Mouse (Mus musculus) MEL (cell line): ENCODE measurements around the gene H2al2a. TPM values are rescaled to one million over a fixed set of nuclear protein-coding genes. Genes with fewer than 3 reads are reported as not detected.

ENCODE experiments used
- DNase-seq: peaks from one replicate; pipeline ENCODE4 v3.0.0; 2011; ENCODE audit warnings: low read depth, low spot score
- H3K27ac ChIP-seq: 2 replicates; pipeline ENCODE4 v1.5.1; 2012; ENCODE audit warnings: low read depth, mild to moderate bottlenecking, control low read depth, low read length, moderate library complexity; ENCODE audit not compliant: control insufficient read depth
- H3K27me3 ChIP-seq, 2 experiments: fragments of 150-350 bp in 1 of 2; sonication (generic) in 1 of 2; 2 replicates each; pipeline ENCODE4 v1.6.1; 2012; ENCODE audit warnings: low read length in 2 of 2, mild to moderate bottlenecking in 2 of 2, improper control_type of control experiment in 1 of 2, moderate library complexity in 1 of 2; ENCODE audit not compliant: insufficient read depth in 2 of 2, control insufficient read depth in 1 of 2
- H3K36me3 ChIP-seq, 2 experiments: 2 replicates each; pipeline ENCODE4 v1.6.1; 2012 to 2014; ENCODE audit warnings: low read length in 2 of 2, improper control_type of control experiment in 1 of 2, inconsistent platforms in 1 of 2, mild to moderate bottlenecking in 1 of 2; ENCODE audit not compliant: insufficient read depth in 2 of 2, control insufficient read depth in 1 of 2
- H3K4me1 ChIP-seq, 2 experiments: fragments of 150-350 bp in 1 of 2; sonication (generic) in 1 of 2; 2 replicates each; pipeline ENCODE4 v1.6.1; 2012; ENCODE audit warnings: low read length in 2 of 2, improper control_type of control experiment in 1 of 2, mild to moderate bottlenecking in 1 of 2; ENCODE audit not compliant: insufficient read depth in 2 of 2, control insufficient read depth in 1 of 2
- H3K4me3 ChIP-seq, 2 experiments: fragments of 150-350 bp in 1 of 2; sonication (generic) in 1 of 2; 2 replicates each; pipeline ENCODE4 v1.5.1; 2012; ENCODE audit warnings: low read depth in 2 of 2, low read length in 2 of 2, mild to moderate bottlenecking in 2 of 2, moderate library complexity in 2 of 2, control low read depth in 1 of 2, improper control_type of control experiment in 1 of 2; ENCODE audit not compliant: control insufficient read depth in 1 of 2, insufficient read depth in 1 of 2
- H3K79me2 ChIP-seq: 2 replicates; pipeline ENCODE4 v1.6.1; 2012; ENCODE audit warnings: mild to moderate bottlenecking, low read length, moderate library complexity; ENCODE audit not compliant: control insufficient read depth, poor library complexity, insufficient read depth
- H3K9ac ChIP-seq: 2 replicates; pipeline ENCODE4 v1.6.1; 2012; ENCODE audit warnings: low read depth, mild to moderate bottlenecking, control low read depth, low read length, moderate library complexity; ENCODE audit not compliant: control insufficient read depth, poor library complexity, severe bottlenecking
- H3K9me3 ChIP-seq: fragments of 150-350 bp; sonication (generic); replicated peaks from 2 replicates; pipeline ENCODE4 v1.6.1; 2012; ENCODE audit warnings: mild to moderate bottlenecking, low read length, improper control_type of control experiment, moderate library complexity; ENCODE audit not compliant: insufficient read depth
- CHD1 ChIP-seq: IDR thresholded peaks from 2 replicates; pipeline ENCODE4 v1.6.1; 2012; ENCODE audit warnings: low read depth, mild to moderate bottlenecking, inconsistent platforms, low read length, improper control_type of control experiment
- CHD2 ChIP-seq: IDR thresholded peaks from 2 replicates; pipeline ENCODE4 v1.6.1; 2011; ENCODE audit warnings: low read length, improper control_type of control experiment
- E2F4 ChIP-seq: IDR thresholded peaks from 2 replicates; pipeline ENCODE4 v1.6.1; 2011; ENCODE audit warnings: low read depth, low read length, improper control_type of control experiment, borderline replicate concordance
- EP300 ChIP-seq, 2 experiments: IDR thresholded peaks; 2 replicates each; pipeline ENCODE4 v1.6.1; 2011; ENCODE audit warnings: improper control_type of control experiment in 2 of 2, low read length in 2 of 2, low read depth in 1 of 2, mild to moderate bottlenecking in 1 of 2
- ETS1 ChIP-seq: IDR thresholded peaks from 2 replicates; pipeline ENCODE4 v1.6.1; 2012; ENCODE audit warnings: low read depth, mild to moderate bottlenecking, inconsistent platforms, low read length, improper control_type of control experiment, moderate library complexity
- GATA1 ChIP-seq: IDR thresholded peaks from 2 replicates; pipeline ENCODE4 v1.6.1; 2011; ENCODE audit warnings: low read depth, low read length, improper control_type of control experiment
- HCFC1 ChIP-seq: IDR thresholded peaks from 2 replicates; pipeline ENCODE4 v1.6.1; 2012; ENCODE audit warnings: low read depth, mild to moderate bottlenecking, inconsistent platforms, low read length, improper control_type of control experiment, moderate library complexity
- JUND ChIP-seq: IDR thresholded peaks from 2 replicates; pipeline ENCODE4 v1.6.1; 2011; ENCODE audit warnings: low read depth, mild to moderate bottlenecking, improper control_type of control experiment, low read length
- MAX ChIP-seq: IDR thresholded peaks from 2 replicates; pipeline ENCODE4 v1.6.1; 2011; ENCODE audit warnings: low read length, improper control_type of control experiment
- MEF2A ChIP-seq: IDR thresholded peaks from 2 replicates; pipeline ENCODE4 v1.6.1; 2014; ENCODE audit warnings: low read depth, mild to moderate bottlenecking, inconsistent platforms, low read length, improper control_type of control experiment; ENCODE audit not compliant: poor library complexity, insufficient replicate concordance, severe bottlenecking; ENCODE audit errors: extremely low read depth
- MYC ChIP-seq: IDR thresholded peaks from 2 replicates; pipeline ENCODE4 v1.6.1; 2011; ENCODE audit warnings: low read depth, mild to moderate bottlenecking, low read length, improper control_type of control experiment, moderate library complexity
- NELFE ChIP-seq: IDR thresholded peaks from 2 replicates; pipeline ENCODE4 v1.6.1; 2011; ENCODE audit warnings: low read depth, low read length, improper control_type of control experiment
- NRF1 ChIP-seq: IDR thresholded peaks from 2 replicates; pipeline ENCODE4 v1.6.1; 2014; ENCODE audit warnings: low read depth, mild to moderate bottlenecking, inconsistent platforms, low read length, improper control_type of control experiment, moderate library complexity; ENCODE audit not compliant: poor library complexity, insufficient read depth, severe bottlenecking
- POLR2AphosphoS2 ChIP-seq: IDR thresholded peaks from 2 replicates; pipeline ENCODE4 v1.6.1; 2011; ENCODE audit warnings: low read length, improper control_type of control experiment
- POLR2AphosphoS5 ChIP-seq: IDR thresholded peaks from 2 replicates; pipeline ENCODE4 v1.6.1; 2012; ENCODE audit warnings: low read depth, borderline replicate concordance, mild to moderate bottlenecking, inconsistent platforms, low read length, moderate library complexity, mixed read lengths
- RAD21 ChIP-seq: IDR thresholded peaks from 2 replicates; pipeline ENCODE4 v1.6.1; 2011; ENCODE audit warnings: mild to moderate bottlenecking, low read depth, low read length, improper control_type of control experiment
- RCOR1 ChIP-seq: IDR thresholded peaks from 2 replicates; pipeline ENCODE4 v1.6.1; 2012; ENCODE audit warnings: low read depth, mild to moderate bottlenecking, inconsistent platforms, low read length, improper control_type of control experiment
- SIN3A ChIP-seq: IDR thresholded peaks from 2 replicates; pipeline ENCODE4 v1.6.1; 2012; ENCODE audit warnings: low read length, improper control_type of control experiment, inconsistent platforms
- TBP ChIP-seq: IDR thresholded peaks from 2 replicates; pipeline ENCODE4 v1.8.0; 2011; ENCODE audit warnings: low read depth, low read length, improper control_type of control experiment
- TCF12 ChIP-seq: IDR thresholded peaks from 2 replicates; pipeline ENCODE4 v1.6.1; 2014; ENCODE audit warnings: low read depth, mild to moderate bottlenecking, inconsistent platforms, low read length, improper control_type of control experiment, moderate library complexity
- USF1 ChIP-seq: IDR thresholded peaks from 2 replicates; pipeline ENCODE4 v1.6.1; 2014; ENCODE audit warnings: low read depth, mild to moderate bottlenecking, inconsistent platforms, low read length, improper control_type of control experiment, moderate library complexity
- USF2 ChIP-seq, 2 experiments: IDR thresholded peaks; 2 replicates each; pipeline ENCODE4 v1.6.1; 2011 to 2012; ENCODE audit warnings: improper control_type of control experiment in 2 of 2, low read length in 2 of 2, borderline replicate concordance in 1 of 2, inconsistent platforms in 1 of 2, low read depth in 1 of 2, mild to moderate bottlenecking in 1 of 2; ENCODE audit not compliant: insufficient read depth in 1 of 2
- ZC3H11A ChIP-seq: IDR thresholded peaks from 2 replicates; pipeline ENCODE4 v1.6.1; 2012; ENCODE audit warnings: low read depth, mild to moderate bottlenecking, inconsistent platforms, low read length, improper control_type of control experiment
- ZNF384 ChIP-seq: IDR thresholded peaks from 2 replicates; pipeline ENCODE4 v1.6.1; 2012; ENCODE audit warnings: low read depth, mild to moderate bottlenecking, inconsistent platforms, low read length, improper control_type of control experiment
- polyA plus RNA-seq, 2 experiments: library from polyadenylated mRNA; stranded (reverse) in 1 of 2; unstranded in 1 of 2; fragments of >175 nt in 1 of 2; fragments of >200 nt in 1 of 2; gene quantifications; 2 replicates each; pipeline versions ENCODE4 v1.2.1 to v1.2.4; 2012; ENCODE audit warnings: low replicate concordance in 2 of 2, low read depth in 1 of 2; ENCODE audit not compliant: insufficient read length in 2 of 2, insufficient read depth in 1 of 2, missing spikeins in 1 of 2
- total RNA-seq: library from RNA; depleted of rRNA; stranded (reverse); fragments of 300-350 nt; gene quantifications from 2 replicates; pipeline ENCODE4 v1.2.3, GENCODE M21; 2012

H2al2a gene
- total and polyA plus RNA-seq, 3 experiments = not detected

- Histone ChIP-seq H3K36me3 (no peaks in the 10 kb centered on the region), H3K27ac (no peak overlapping the region), H3K4me3 (no peak overlapping the region), H3K79me2 (no peaks in the 10 kb centered on the region), H3K27me3 (peaks cover 14 to 16% of the 10 kb centered on the region in 2 experiments), H3K9ac (no peak overlapping the region), H3K4me1 (no peaks in the 10 kb centered on the region)
- no peak for DNase-seq
- TF ChIP-seq HCFC1 = no peak
- no peak for TF ChIP-seq JUND
- TF ChIP-seq POLR2AphosphoS2 = no peak
- no peak for TF ChIP-seq TBP
- no peak for TF ChIP-seq NRF1
- no peak for TF ChIP-seq E2F4
- no peak for TF ChIP-seq USF1
- TF ChIP-seq MAX = no peak
- TF ChIP-seq MEF2A = no peak
- TF ChIP-seq MYC = no peak
- TF ChIP-seq CHD2 = no peak
- TF ChIP-seq, all 39 proteins: peak for 0
- H3K9me3 ChIP-seq = no peaks in the 10 kb centered on the region
Measured at GRCm38 (mm10) chr2:18034371-18035250, 37.9 kb upstream of the H2al2a start.

- DNase-seq = no peak
- Histone ChIP-seq H3K27ac (no peak overlapping the region), H3K79me2 (no peaks in the 10 kb centered on the region), H3K9ac (no peak overlapping the region), H3K4me1 (no peaks in the 10 kb centered on the region), H3K9me3 (no peaks in the 10 kb centered on the region), H3K36me3 (no peaks in the 10 kb centered on the region), H3K27me3 (peaks cover 14 to 22% of the 10 kb centered on the region in 2 experiments), H3K4me3 (no peak overlapping the region)
- TF ChIP-seq GATA1 (no peak), ZNF384 (no peak), NELFE (no peak), USF2 (IDR thresholded peaks at IDR 0.05; ENCODE audit: borderline replicate concordance in 1 of 2, insufficient read depth in 1 of 2, low read depth in 1 of 2, low read length in 2 of 2) (no peak), JUND (no peak), POLR2AphosphoS5 (no peak), RCOR1 (no peak), NRF1 (no peak), MAX (no peak), ETS1 (no peak), TCF12 (no peak), CHD1 (no peak), ZC3H11A (no peak), SIN3A (no peak), EP300 (IDR thresholded peaks at IDR 0.05; ENCODE audit: low read depth in 1 of 2, low read length in 2 of 2) (no peak), RAD21 (no peak)
Measured at GRCm38 (mm10) chr2:18033166-18034108, 36.7 kb upstream of the H2al2a start.
